Mouse (Mus musculus): ENCODE data around the gene Dll4. TPM values are rescaled to one million over a fixed set of nuclear protein-coding genes. Genes with fewer than 3 reads are reported as not detected.

Dll4 gene
- total and polyA plus RNA-seq, 3 experiments = 0.12 to 0.13 TPM; not detected in 1

GRCm38 (mm10) chr2:119313780-119314479 lies 11.7 kb upstream of the Dll4 start:
- Histone ChIP-seq H3K4me1 (ENCODE audit: control insufficient read depth in 1 of 2, insufficient read depth in 2 of 2) (peaks cover 7 to 37% of the 10 kb centered on the region in 2 experiments; a peak in 3 of 4 replicates), H3K27me3 (replicated peaks) (peaks cover 4% of the 10 kb centered on the region), H3K79me2 (replicated peaks; ENCODE audit: control insufficient read depth, extremely low read depth, insufficient read depth, poor library complexity, severe bottlenecking) (no peaks in the 10 kb centered on the region), H3K36me3 (replicated peaks in 1 of 2; ENCODE audit: control insufficient read depth in 1 of 2, insufficient read depth in 1 of 2, low read length in 1 of 2) (no peaks in the 10 kb centered on the region), H3K27ac (ENCODE audit: insufficient read depth, low read depth) (no peak overlapping the region), H3K9me3 (replicated peaks; ENCODE audit: low read length) (peaks cover 7% of the 10 kb centered on the region), H3K4me2 (ENCODE audit: insufficient read depth, low read depth, poor library complexity, severe bottlenecking) (0 out of 2 replicates have a peak overlapping the region, but pooled peaks have one; percentile 7), H3K4me3 (replicated peaks in 1 of 3; ENCODE audit: low read depth in 2 of 3, low read length in 2 of 3, poor library complexity in 1 of 3) (no peak overlapping the region), H3K9ac (ENCODE audit: insufficient read depth, low read depth) (no peak overlapping the region)
- dilution Hi-C loops (cut with MboI; ENCODE audit: extremely low pct_ligation_motif_present, extremely low pct_unique_long_range_greater_than_20kb, low sequenced_read_pairs) (no loop called here), in situ Hi-C loops (cut with MboI; ENCODE audit: low pct_ligation_motif_present, low pct_unique_long_range_greater_than_20kb, low sequenced_read_pairs) (no loop called here)
- peak; percentile 38 for DNase-seq (ENCODE audit: extremely low read depth)
- no peak for TF ChIP-seq ZNF384 (IDR thresholded peaks at IDR 0.05; ENCODE audit: low read depth, low read length)
- no peak; the same call in 1 of the 2 replicates for TF ChIP-seq MXI1 (IDR thresholded peaks at IDR 0.05; ENCODE audit: low read depth, low read length)
- TF ChIP-seq E2F4 (IDR thresholded peaks at IDR 0.05; ENCODE audit: insufficient replicate concordance, low read depth, low read length) = no peak
- peak; percentile 91 for TF ChIP-seq TCF12 (IDR thresholded peaks at IDR 0.05; ENCODE audit: low read depth, low read length)
- no peak for TF ChIP-seq KAT2A (IDR thresholded peaks at IDR 0.05; ENCODE audit: insufficient replicate concordance, low read length)
- TF ChIP-seq IRF4 (IDR thresholded peaks at IDR 0.05; ENCODE audit: low read depth, low read length) = no peak; the same call in 1 of the 2 replicates
- no peak for TF ChIP-seq NRF1 (IDR thresholded peaks at IDR 0.05; ENCODE audit: low read depth, low read length)
- TF ChIP-seq ELF1 (IDR thresholded peaks at IDR 0.05; ENCODE audit: low read depth, low read length) = no peak
- TF ChIP-seq MAZ (IDR thresholded peaks at IDR 0.05; ENCODE audit: low read depth, low read length) = no peak
- peak; percentile 35; the same call in 1 of the 2 replicates for TF ChIP-seq ETS1 (conservative IDR thresholded peaks at IDR 0.05; ENCODE audit: low read depth, low read length)
- TF ChIP-seq MYC (IDR thresholded peaks at IDR 0.05; ENCODE audit: low read depth, low read length) = no peak
- TF ChIP-seq POLR2A (IDR thresholded peaks at IDR 0.05; ENCODE audit: low read depth, low read length) = no peak
- peak; percentile 58 for TF ChIP-seq EP300 (IDR thresholded peaks at IDR 0.05; ENCODE audit: low read length)
- TF ChIP-seq ZKSCAN1 (IDR thresholded peaks at IDR 0.05; ENCODE audit: borderline replicate concordance, low read depth, low read length) = no peak
- TF ChIP-seq JUN (IDR thresholded peaks at IDR 0.05; ENCODE audit: insufficient read depth, low read depth, low read length) = no peak
- no peak for TF ChIP-seq USF2 (conservative IDR thresholded peaks at IDR 0.05; ENCODE audit: low read depth, low read length)
- no peak for TF ChIP-seq ZMIZ1 (IDR thresholded peaks at IDR 0.05; ENCODE audit: low read depth, low read length)
- peak; percentile 18; the same call in 1 of the 2 replicates for TF ChIP-seq SIN3A (IDR thresholded peaks at IDR 0.05; ENCODE audit: low read length)
- no peak for TF ChIP-seq CHD1 (IDR thresholded peaks at IDR 0.05; ENCODE audit: low read depth, low read length)
- no peak for TF ChIP-seq RAD21 (IDR thresholded peaks at IDR 0.05; ENCODE audit: low read depth, low read length)
- no peak for TF ChIP-seq MAFK (IDR thresholded peaks at IDR 0.05; ENCODE audit: insufficient replicate concordance, low read length)
- TF ChIP-seq JUND (conservative IDR thresholded peaks at IDR 0.05; ENCODE audit: low read depth, low read length) = no peak
- TF ChIP-seq TBP (conservative IDR thresholded peaks at IDR 0.05; ENCODE audit: low read depth, low read length) = no peak
- no peak for TF ChIP-seq UBTF (IDR thresholded peaks at IDR 0.05; ENCODE audit: low read depth, low read length)
- no peak for TF ChIP-seq ZC3H11A (IDR thresholded peaks at IDR 0.05; ENCODE audit: low read depth, low read length)
- TF ChIP-seq GABPA (IDR thresholded peaks at IDR 0.05; ENCODE audit: insufficient replicate concordance, low read depth, low read length) = no peak
- 0 out of 2 replicates have a peak, but pooled peaks have one; percentile 13 for TF ChIP-seq BHLHE40 (IDR thresholded peaks at IDR 0.05; ENCODE audit: low read depth, low read length)
- TF ChIP-seq RCOR1 (conservative IDR thresholded peaks at IDR 0.05; ENCODE audit: low read depth, low read length) = peak; percentile 78; the same call in 1 of the 2 replicates
- no peak for TF ChIP-seq NELFE (IDR thresholded peaks at IDR 0.05; ENCODE audit: low read depth, low read length)
- no peak for TF ChIP-seq PAX5 (IDR thresholded peaks at IDR 0.05; ENCODE audit: low read length)
- TF ChIP-seq CTCF (conservative IDR thresholded peaks at IDR 0.05 in 1 of 2, IDR thresholded peaks at IDR 0.05 in 1 of 2; ENCODE audit: low read depth in 2 of 2, low read length in 2 of 2) = no peak
